In the genomic region with DNA sequence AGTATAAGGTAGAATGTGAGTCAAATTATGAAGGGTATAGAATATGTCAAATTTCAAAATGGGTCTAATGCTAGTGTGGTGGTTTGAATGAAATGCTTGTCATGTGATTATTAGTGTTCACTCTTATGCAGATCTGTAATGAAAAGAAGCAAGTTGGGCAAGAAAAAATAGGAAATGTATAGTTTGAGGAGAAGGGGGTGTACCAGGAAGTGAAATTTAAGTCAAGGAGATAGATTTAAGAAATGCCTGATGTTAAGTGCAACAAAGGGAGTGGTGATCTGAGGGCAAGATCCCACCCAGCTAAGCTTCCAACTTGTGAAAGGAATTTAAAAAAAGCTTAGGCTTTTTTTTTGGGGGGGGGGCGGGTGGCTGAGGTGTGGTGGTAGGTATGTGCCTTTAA, we compare ENCODE assay signal across 16 mouse cellular contexts.
"Had no signal": no experiment of that assay in that cellular context is flagged by ENCODE, and none has a peak within 500 bp of the region (broad histone marks: within the 10 kb centered on the region; RNA-seq: fewer than 3 reads in every experiment).

No protein-coding gene starts in this region.

- H3K4me1 ChIP-seq: neural tube, embryonic 13.5 days; neural tube, embryonic 15.5 days; stomach, embryonic 15.5 days had no signal

- DNase-seq: retina, postnatal 1 day; right cerebral cortex, adult 18-20 months; right cerebral cortex, postnatal 14 days; right cerebral cortex, postnatal 25 days; right cerebral cortex, postnatal 4 days; spleen, adult 18-20 months; thymus, adult 18-20 months; thymus, adult 2 months; thymus, postnatal 14 days; thymus, postnatal 25 days; thymus, postnatal 36 days; thymus, postnatal 4 days had no signal

- H3K4me3 ChIP-seq: neural tube, embryonic 13.5 days; neural tube, embryonic 15.5 days; stomach, embryonic 15.5 days had no signal

- H3K27ac ChIP-seq: neural tube, embryonic 13.5 days; neural tube, embryonic 15.5 days; stomach, embryonic 15.5 days; stomach, postnatal 0 days had no signal
